Mouse (Mus musculus) hindbrain, embryonic 16.5 days (tissue): ENCODE measurements around the gene Gm10778. TPM values are rescaled to one million over a fixed set of nuclear protein-coding genes. Genes with fewer than 3 reads are reported as not detected.
"Not testable (repeated sequence)": the region's sequence is repeated elsewhere in the genome, so short reads cannot be mapped to it uniquely, and the experiment has no call there.

Source experiments
- ATAC-seq: fragments of 200-750 bp; cut with Nextera tagmentation; 2 replicates; pipeline ENCODE4 v1.8.0; 2017; ENCODE audit warnings: moderate TSS enrichment, moderate library complexity
- H3K27ac ChIP-seq: fragments of 300-500 bp; sonication (generic); 2 replicates; pipeline ENCODE4 v1.5.1; 2014; ENCODE audit warnings: low read depth, mild to moderate bottlenecking, control low read depth, low read length, moderate library complexity
- H3K27me3 ChIP-seq: fragments of 300-500 bp; sonication (generic); replicated peaks from 2 replicates; pipeline ENCODE4 v1.6.1; 2014; ENCODE audit warnings: low read length; ENCODE audit not compliant: control insufficient read depth, insufficient read depth
- H3K36me3 ChIP-seq: fragments of 300-500 bp; sonication (generic); 2 replicates; pipeline ENCODE4 v1.6.1; 2014; ENCODE audit warnings: mild to moderate bottlenecking, low read length, moderate library complexity, mixed read lengths; ENCODE audit not compliant: control insufficient read depth, insufficient read depth
- H3K4me1 ChIP-seq: fragments of 300-500 bp; sonication (generic); 2 replicates; pipeline ENCODE4 v1.6.1; 2014; ENCODE audit warnings: low read depth, low read length; ENCODE audit not compliant: control insufficient read depth, insufficient read depth
- H3K4me2 ChIP-seq: fragments of 300-500 bp; sonication (generic); 2 replicates; pipeline ENCODE4 v1.6.1; 2014; ENCODE audit warnings: mild to moderate bottlenecking, low read length, control low read depth, moderate library complexity
- H3K4me3 ChIP-seq: fragments of 300-500 bp; sonication (generic); 2 replicates; pipeline ENCODE4 v1.5.1; 2014; ENCODE audit warnings: mild to moderate bottlenecking, low read length, control low read depth, moderate library complexity
- H3K9ac ChIP-seq: fragments of 300-500 bp; sonication (generic); 2 replicates; pipeline ENCODE4 v1.6.1; 2014; ENCODE audit warnings: low read depth, mild to moderate bottlenecking, control low read depth, low read length, moderate library complexity
- H3K9me3 ChIP-seq: fragments of 300-500 bp; sonication (generic); 2 replicates; pipeline ENCODE4 v1.6.1; 2014; ENCODE audit warnings: mild to moderate bottlenecking, low read length, moderate library complexity; ENCODE audit not compliant: control insufficient read depth
- WGBS: fragments of 180-500 bp; shearing (Covaris S2); extraction: QIAGEN DNeasy Blood & Tissue Kit; methylation state at CpG from one replicate; pipeline ENCODE4 v1.1.7; 2014; 5-methylcytosine and 5-hydroxymethylcytosine counted together
- polyA plus RNA-seq: library from polyadenylated mRNA; unstranded; fragments of >200 nt; fragmentation: Nextera tagmentation; extraction: Ambion mirVana; gene quantifications from 2 replicates; pipeline ENCODE4 v1.2.1, GENCODE M21; 2015

The Gm10778 gene
- polyA plus RNA-seq, 1 experiment from 2014 or later: 6.2 TPM

GRCm38 (mm10) chr10:81626994-81627835 lies 21.6 kb upstream of the Gm10778 start, which contains the start of gene Sirt6:
Gene Sirt6, minus strand, starts transcription at chr10:81627797.
- Histone ChIP-seq H3K4me2 (peak within 1 kb of the TSS; percentile 93), H3K9me3 (no peaks in the 10 kb centered on the region), H3K4me3 (peak within 1 kb of the TSS; percentile 84), H3K9ac (peak within 1 kb of the TSS; percentile 87), H3K4me1 (peaks cover 16% of the 10 kb centered on the region), H3K27me3 (peaks cover 4% of the 10 kb centered on the region; the same call in 1 of the 2 replicates), H3K36me3 (peaks cover 11% of the 10 kb centered on the region), H3K27ac (peak within 1 kb of the TSS; percentile 87)
- 5% methylated on average over 40 of the region's 40 CpGs for WGBS
- peak; percentile 90 for ATAC-seq

GRCm38 (mm10) chr10:81627836-81628220 lies 21.0 kb upstream of the Gm10778 start:
- peak; percentile 35 for ATAC-seq
- Histone ChIP-seq H3K36me3 (peaks cover 6% of the 10 kb centered on the region), H3K4me1 (peaks cover 16% of the 10 kb centered on the region), H3K27me3 (peaks cover 4% of the 10 kb centered on the region; the same call in 1 of the 2 replicates), H3K4me2 (peak overlapping the region; percentile 93), H3K9ac (peak overlapping the region; percentile 87), H3K9me3 (no peaks in the 10 kb centered on the region), H3K27ac (peak overlapping the region; percentile 87), H3K4me3 (peak overlapping the region; percentile 84)
- whole genome bisulfite sequencing: 61% methylated on average over 7 of the region's 7 CpGs

GRCm38 (mm10) chr10:81628390-81628789 lies 20.5 kb upstream of the Gm10778 start, which contains the start of gene Ankrd24:
Gene Ankrd24, plus strand, starts transcription at chr10:81628540.
- Histone ChIP-seq H3K36me3 (peaks cover 6% of the 10 kb centered on the region), H3K9ac (peak within 1 kb of the TSS; percentile 87), H3K27me3 (peaks cover 4% of the 10 kb centered on the region; the same call in 1 of the 2 replicates), H3K9me3 (no peaks in the 10 kb centered on the region), H3K27ac (peak within 1 kb of the TSS; percentile 87), H3K4me2 (peak within 1 kb of the TSS; percentile 93), H3K4me1 (peaks cover 19% of the 10 kb centered on the region), H3K4me3 (peak within 1 kb of the TSS; percentile 84)
- 80% methylated on average over 16 of the region's 16 CpGs for WGBS
- no peak for ATAC-seq

- peaks cover 4% of the 10 kb centered on the region; the same call in 1 of the 2 replicates for H3K27me3 ChIP-seq
- WGBS: 3% methylated on average over 37 of the region's 37 CpGs
- H3K27ac ChIP-seq: peak overlapping the region; percentile 72
- ATAC-seq: peak; percentile 90
- peak overlapping the region; percentile 63 for H3K4me2 ChIP-seq
- no peaks in the 10 kb centered on the region for H3K9me3 ChIP-seq
- peaks cover 3% of the 10 kb centered on the region for H3K4me1 ChIP-seq
- H3K36me3 ChIP-seq: no peaks in the 10 kb centered on the region
- peak overlapping the region; percentile 57 for H3K4me3 ChIP-seq
- peak overlapping the region; percentile 78 for H3K9ac ChIP-seq
These were observed 15.4 kb upstream of the Gm10778 start for GRCm38 (mm10) chr10:81633253-81634099.

- Histone ChIP-seq H3K36me3 (no peaks in the 10 kb centered on the region), H3K4me3 (no peak overlapping the region), H3K9ac (no peak overlapping the region), H3K4me1 (peaks cover 9% of the 10 kb centered on the region), H3K4me2 (no peak overlapping the region), H3K27me3 (no peaks in the 10 kb centered on the region), H3K9me3 (no peaks in the 10 kb centered on the region), H3K27ac (no peak overlapping the region)
- 22% methylated on average over 8 of the region's 8 CpGs for WGBS
- no peak for ATAC-seq
These were observed 12.5 kb upstream of the Gm10778 start for GRCm38 (mm10) chr10:81636338-81636737.

- Histone ChIP-seq H3K4me3 (no peak overlapping the region), H3K9ac (no peak overlapping the region), H3K4me2 (no peak overlapping the region), H3K4me1 (peaks cover 24% of the 10 kb centered on the region), H3K9me3 (no peaks in the 10 kb centered on the region), H3K36me3 (no peaks in the 10 kb centered on the region), H3K27me3 (no peaks in the 10 kb centered on the region), H3K27ac (no peak overlapping the region)
- no peak for ATAC-seq
- WGBS: 81% methylated on average over 6 of the region's 6 CpGs
These were observed 10.8 kb upstream of the Gm10778 start for GRCm38 (mm10) chr10:81638101-81638500.

- H3K4me2 ChIP-seq, H3K27ac ChIP-seq, H3K27me3 ChIP-seq, H3K4me3 ChIP-seq, ATAC-seq, H3K9me3 ChIP-seq, H3K9ac ChIP-seq, H3K36me3 ChIP-seq: not testable (repeated sequence)
- WGBS: 48% methylated on average over 4 of the region's 4 CpGs
- H3K4me1 ChIP-seq: peaks cover 24% of the 10 kb centered on the region
These were observed 8.0 kb upstream of the Gm10778 start for GRCm38 (mm10) chr10:81640825-81641224.

- no peaks in the 10 kb centered on the region for H3K36me3 ChIP-seq
- no peaks in the 10 kb centered on the region for H3K27me3 ChIP-seq
- H3K9ac ChIP-seq: no peak overlapping the region
- no peak overlapping the region for H3K4me3 ChIP-seq
- no peak for ATAC-seq
- H3K4me1 ChIP-seq: peaks cover 24% of the 10 kb centered on the region
- 85% methylated on average over 2 of the region's 2 CpGs for WGBS
- H3K9me3 ChIP-seq: no peaks in the 10 kb centered on the region
- no peak overlapping the region for H3K27ac ChIP-seq
- H3K4me2 ChIP-seq: no peak overlapping the region; the same call in none of the 2 replicates
These were observed 7.3 kb upstream of the Gm10778 start for GRCm38 (mm10) chr10:81641566-81641965.
